Mouse (Mus musculus) ES-Bruce4 (cell line): Measurements from ENCODE around the gene Cwf19l1. TPM values are rescaled to one million over a fixed set of nuclear protein-coding genes. Genes with fewer than 3 reads are reported as not detected.

ENCODE experiments used
- H3K27ac ChIP-seq: 2 replicates; pipeline ENCODE4 v1.5.1; 2012; ENCODE audit warnings: low read length, inconsistent platforms; ENCODE audit not compliant: insufficient read depth
- H3K27me3 ChIP-seq: 2 replicates; pipeline ENCODE4 v1.6.1; 2012; ENCODE audit warnings: mild to moderate bottlenecking, low read length, inconsistent platforms; ENCODE audit not compliant: control insufficient read depth, poor library complexity, insufficient read depth, severe bottlenecking
- H3K36me3 ChIP-seq: 2 replicates; pipeline ENCODE4 v1.6.1; 2012; ENCODE audit warnings: inconsistent platforms, mild to moderate bottlenecking, low read length, moderate library complexity; ENCODE audit not compliant: control insufficient read depth, poor library complexity, insufficient read depth, severe bottlenecking
- H3K4me1 ChIP-seq: one replicate; pipeline ENCODE4 v1.8.1; 2011; ENCODE audit warnings: low read length; ENCODE audit not compliant: control insufficient read depth, insufficient read depth
- H3K4me3 ChIP-seq: 2 replicates; pipeline ENCODE4 v1.5.1; 2011; ENCODE audit warnings: low read depth, mild to moderate bottlenecking, low read length
- H3K9ac ChIP-seq: 2 replicates; pipeline ENCODE4 v1.6.1; 2012; ENCODE audit warnings: low read depth, mild to moderate bottlenecking, inconsistent platforms; ENCODE audit not compliant: poor library complexity, severe bottlenecking
- H3K9me3 ChIP-seq: replicated peaks from 2 replicates; pipeline ENCODE4 v1.6.1; 2012; ENCODE audit warnings: mild to moderate bottlenecking, low read length, inconsistent platforms; ENCODE audit not compliant: control insufficient read depth, poor library complexity, insufficient read depth, severe bottlenecking
- CTCF ChIP-seq: IDR thresholded peaks from one replicate; pipeline ENCODE4 v1.8.1; 2011; ENCODE audit warnings: low read depth, low read length
- EP300 ChIP-seq: IDR thresholded peaks from 2 replicates; pipeline ENCODE4 v1.6.1; 2011; ENCODE audit warnings: low read depth, low read length; ENCODE audit not compliant: insufficient read depth
- POLR2A ChIP-seq: IDR thresholded peaks from one replicate; pipeline ENCODE4 v1.8.1; 2011; ENCODE audit warnings: low read length; ENCODE audit not compliant: insufficient read depth
- polyA plus RNA-seq: library from polyadenylated mRNA; stranded (reverse); fragments of >200 nt; gene quantifications from 2 replicates; pipeline ENCODE4 v1.2.4, GENCODE M21; 2011; ENCODE audit warnings: low read depth; ENCODE audit not compliant: missing spikeins, insufficient read depth, insufficient read length

The Cwf19l1 gene
- polyA plus RNA-seq, 1 experiment = 34.7 TPM

GRCm38 (mm10) chr19:44086278-44086677 lies 49.4 kb downstream of the Cwf19l1 start:
- no peak overlapping the region for H3K27ac ChIP-seq
- no peak overlapping the region for H3K9ac ChIP-seq
- no peaks in the 10 kb centered on the region for H3K27me3 ChIP-seq
- H3K4me1 ChIP-seq = no peaks in the 10 kb centered on the region
- no peaks in the 10 kb centered on the region for H3K9me3 ChIP-seq
- peaks cover 11% of the 10 kb centered on the region for H3K36me3 ChIP-seq
- no peak overlapping the region for H3K4me3 ChIP-seq
- TF ChIP-seq CTCF (no peak), POLR2A (no peak), EP300 (no peak)

- Histone ChIP-seq H3K9me3 (no peaks in the 10 kb centered on the region), H3K4me3 (no peak overlapping the region), H3K27me3 (no peaks in the 10 kb centered on the region), H3K36me3 (peaks cover 18% of the 10 kb centered on the region), H3K9ac (no peak overlapping the region), H3K4me1 (no peaks in the 10 kb centered on the region), H3K27ac (no peak overlapping the region)
- no peak for TF ChIP-seq POLR2A
- TF ChIP-seq EP300 = no peak
- no peak for TF ChIP-seq CTCF
These were observed 54.8 kb downstream of the Cwf19l1 start for GRCm38 (mm10) chr19:44080920-44081319.

- Histone ChIP-seq H3K9ac (no peak overlapping the region), H3K4me1 (no peaks in the 10 kb centered on the region), H3K27me3 (no peaks in the 10 kb centered on the region), H3K27ac (no peak overlapping the region), H3K36me3 (peaks cover 20% of the 10 kb centered on the region), H3K9me3 (no peaks in the 10 kb centered on the region), H3K4me3 (no peak overlapping the region)
- TF ChIP-seq EP300 (no peak), CTCF (no peak), POLR2A (no peak)
These were observed 55.7 kb downstream of the Cwf19l1 start for GRCm38 (mm10) chr19:44080023-44080422.

- Histone ChIP-seq H3K36me3 (peaks cover 18% of the 10 kb centered on the region), H3K27ac (no peak overlapping the region), H3K9me3 (no peaks in the 10 kb centered on the region), H3K4me3 (no peak overlapping the region), H3K27me3 (no peaks in the 10 kb centered on the region), H3K9ac (no peak overlapping the region), H3K4me1 (no peaks in the 10 kb centered on the region)
- TF ChIP-seq CTCF (no peak), EP300 (no peak), POLR2A (no peak)
These were observed 58.7 kb downstream of the Cwf19l1 start for GRCm38 (mm10) chr19:44077024-44077423.

DNA sequence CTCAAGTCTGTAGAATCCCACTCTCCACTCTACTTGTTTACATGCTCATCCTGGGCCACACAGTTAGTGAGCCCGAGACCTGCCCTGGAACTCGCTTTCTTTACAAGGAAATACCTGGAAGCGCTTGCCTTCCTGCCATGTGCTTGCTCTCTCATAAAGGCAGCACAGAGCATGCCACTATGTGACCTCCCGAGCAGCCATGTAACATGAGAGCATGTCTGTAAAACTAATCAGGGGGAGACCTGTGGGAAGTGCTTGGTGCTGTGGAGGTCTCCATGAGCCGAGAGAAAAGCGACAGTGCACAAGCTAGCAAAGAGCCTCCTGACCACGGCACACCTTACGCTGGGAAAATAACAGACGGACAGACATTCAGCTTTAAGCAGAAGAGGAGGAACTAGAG lies 59.2 kb downstream of the Cwf19l1 start:
- H3K27me3 ChIP-seq = no peaks in the 10 kb centered on the region
- no peak overlapping the region for H3K4me3 ChIP-seq
- H3K36me3 ChIP-seq = peaks cover 18% of the 10 kb centered on the region
- no peaks in the 10 kb centered on the region for H3K9me3 ChIP-seq
- H3K27ac ChIP-seq = no peak overlapping the region
- TF ChIP-seq POLR2A (no peak), EP300 (no peak), CTCF (no peak)
- no peak overlapping the region for H3K9ac ChIP-seq
- H3K4me1 ChIP-seq = no peaks in the 10 kb centered on the region

- peaks cover 2% of the 10 kb centered on the region for H3K4me1 ChIP-seq
- no peak overlapping the region for H3K9ac ChIP-seq
These were observed 60.7 kb downstream of the Cwf19l1 start for GRCm38 (mm10) chr19:44074986-44075385.

More at GRCm38 (mm10) chr19:44074986-44075385, 60.7 kb downstream of the Cwf19l1 start:
- no peak overlapping the region for H3K27ac ChIP-seq
- H3K36me3 ChIP-seq = peaks cover 15% of the 10 kb centered on the region
- no peaks in the 10 kb centered on the region for H3K9me3 ChIP-seq
- TF ChIP-seq POLR2A (no peak), EP300 (0 out of 2 replicates have a peak, but pooled peaks have one; percentile 11)
- H3K27me3 ChIP-seq = no peaks in the 10 kb centered on the region
- H3K4me3 ChIP-seq = no peak overlapping the region
